Mouse (Mus musculus) neural tube, embryonic 10.5 days (tissue): Measurements from ENCODE around the gene Fhit.
"Not testable (repeated sequence)": the region's sequence is repeated elsewhere in the genome, so short reads cannot be mapped to it uniquely, and the experiment has no call there.

Experiments used
- DNase-seq: peaks from one replicate; pipeline ENCODE4 v3.0.0-alpha.2; 2017; ENCODE audit warnings: low spot score; ENCODE audit errors: extremely low spot score

Gene Fhit

DNA sequence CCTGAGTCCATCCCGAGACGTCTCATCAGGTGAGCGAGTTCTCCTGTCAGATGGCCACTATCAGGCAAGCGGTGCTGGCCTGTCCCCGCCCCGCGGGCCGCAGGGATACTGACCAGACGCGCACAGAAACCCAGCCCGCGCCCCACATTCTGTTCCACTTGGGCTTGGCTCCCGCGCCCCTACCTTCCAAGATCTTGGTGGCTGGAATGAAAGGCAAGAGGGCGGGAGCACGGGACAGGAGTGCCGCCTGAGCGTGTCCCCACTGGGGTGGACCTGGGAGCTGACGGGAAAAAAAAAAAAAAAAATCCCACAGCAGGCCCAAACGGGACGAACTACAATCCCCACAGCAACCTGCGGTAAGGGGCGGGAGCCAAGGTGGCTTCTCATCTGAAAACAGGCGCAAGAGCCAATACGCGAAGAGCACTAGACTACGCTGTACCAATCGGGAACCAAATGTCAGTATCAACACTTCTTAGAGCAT lies at the start of gene Fhit:
TSS of gene Fhit (minus strand) at position 285 of the 481 bp plus-strand sequence.
- DNase-seq, result peak; percentile 79

DNA sequence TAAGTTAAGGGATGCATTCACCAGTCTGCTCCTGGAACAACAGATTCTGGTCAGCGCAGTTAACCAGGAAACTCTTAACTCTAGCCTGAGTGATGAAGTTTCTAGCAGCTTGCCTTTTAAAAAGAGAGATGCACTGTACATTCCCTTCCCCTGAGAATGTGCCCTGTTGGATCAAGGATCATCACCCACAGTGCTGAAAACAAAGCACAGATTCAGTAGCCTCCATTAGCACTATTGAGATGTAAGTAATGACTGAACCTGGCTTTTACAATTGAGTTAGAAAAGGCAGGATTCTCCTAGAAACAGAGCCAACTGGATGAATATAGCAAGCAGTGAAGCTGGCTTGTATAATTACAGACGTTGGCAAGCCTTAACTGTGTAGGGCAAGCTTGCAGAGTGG lies 45.0 kb upstream of the Fhit start:
- DNase-seq, result no peak

- peak; percentile 65 for DNase-seq
These were observed 907 bp downstream of the Fhit start for GRCm38 (mm10) chr14:11160806-11161450.

- DNase-seq, result no peak
These were observed 2.2 kb downstream of the Fhit start for GRCm38 (mm10) chr14:11159641-11160040.

DNA sequence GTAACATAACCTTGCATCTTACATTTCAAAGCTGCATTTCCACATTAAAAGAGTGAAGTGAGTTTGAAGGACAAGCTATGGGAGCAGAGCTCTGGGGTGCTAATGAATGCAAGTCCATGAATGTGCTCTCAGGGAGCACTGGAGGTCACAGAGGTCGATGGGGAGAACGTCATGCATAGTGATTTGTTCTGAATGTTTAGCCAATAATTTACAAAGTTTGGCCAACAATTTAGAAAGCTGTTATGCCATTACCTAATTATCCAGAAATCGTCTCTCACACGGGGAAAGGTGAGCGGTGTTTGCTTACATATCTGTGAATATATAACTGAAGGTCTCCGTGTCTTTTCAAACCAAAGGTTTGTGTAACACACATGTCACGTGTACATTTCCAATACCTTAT lies 2.8 kb downstream of the Fhit start:
- DNase-seq, result no peak

GRCm38 (mm10) chr14:11157741-11158140 lies 4.1 kb downstream of the Fhit start:
- DNase-seq, result no peak

DNA sequence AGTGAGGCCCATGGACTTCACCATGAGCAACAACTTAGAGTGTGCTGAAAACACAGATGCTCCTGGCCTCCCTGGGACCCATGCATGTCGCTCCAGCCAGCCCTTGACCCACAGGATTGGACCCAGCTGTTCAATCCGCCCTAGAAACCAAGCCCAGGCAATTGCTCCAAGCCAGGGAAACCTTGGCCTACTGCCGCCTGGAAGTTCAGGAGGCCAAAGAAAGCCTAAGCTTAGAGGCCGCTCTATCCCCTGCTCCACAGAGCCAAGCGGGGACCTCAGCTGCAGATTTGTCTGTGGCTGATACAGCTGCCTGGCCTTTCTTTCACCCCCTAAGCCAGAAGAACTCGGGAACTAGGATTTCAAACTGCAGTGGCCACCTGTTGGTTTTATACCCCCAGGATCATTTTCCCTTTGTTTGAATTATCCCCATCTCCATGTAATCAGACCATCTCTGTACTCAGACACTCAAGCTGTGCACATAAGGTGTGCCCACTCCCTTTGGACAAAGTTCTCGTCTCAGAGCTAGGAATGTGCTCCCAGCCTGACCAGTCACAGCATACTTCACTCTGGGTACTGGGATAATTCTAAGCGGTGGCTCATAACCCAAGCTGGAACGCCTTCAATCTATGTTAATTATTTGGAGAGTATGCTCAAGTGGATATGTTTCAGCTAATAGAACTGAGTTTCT lies 10.1 kb downstream of the Fhit start:
- DNase-seq, result no peak

DNA sequence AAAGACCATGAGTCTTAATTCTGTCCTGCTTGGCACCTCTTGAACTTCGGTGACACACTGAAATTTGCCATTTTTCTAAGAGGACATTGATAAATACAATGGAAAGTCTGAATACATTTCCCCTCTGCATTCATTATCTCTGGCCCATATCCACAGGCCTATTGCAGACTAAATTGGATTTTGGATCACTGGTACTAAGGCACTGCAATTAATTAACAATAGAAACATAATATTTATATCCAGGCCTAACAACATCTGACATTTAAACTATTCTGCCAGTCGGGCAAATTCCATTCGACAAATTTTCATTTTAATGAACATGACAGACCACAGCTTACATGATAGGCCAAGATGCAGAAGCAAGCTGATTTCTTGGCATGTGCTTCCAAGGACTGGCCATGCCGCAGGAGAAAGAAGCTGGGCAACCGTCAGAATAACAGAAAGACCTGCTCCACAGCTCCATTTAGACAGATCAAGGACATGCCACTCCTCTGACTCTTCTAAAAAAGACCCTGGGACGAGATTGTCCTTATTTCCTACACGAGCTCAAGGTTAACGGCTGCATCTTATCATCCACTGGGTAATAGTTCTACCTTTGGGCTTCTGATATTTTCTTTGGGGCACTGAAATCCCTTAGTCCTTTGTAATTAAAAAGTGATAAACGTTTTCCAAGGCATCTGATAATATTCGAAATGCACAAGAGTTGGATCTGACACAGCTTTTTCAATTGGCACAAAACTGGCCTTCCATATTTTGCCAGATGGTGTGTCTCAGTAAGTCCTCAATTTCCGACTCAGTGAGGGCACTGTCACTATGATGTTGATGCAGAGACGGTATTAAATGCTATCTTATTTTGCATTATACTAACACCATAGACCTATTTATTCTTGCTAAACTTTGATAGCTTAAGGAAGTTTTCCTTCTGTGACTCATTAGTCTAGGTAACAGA lies 27.8 kb downstream of the Fhit start:
- no peak for DNase-seq

GRCm38 (mm10) chr14:11132637-11133474 lies 29.0 kb downstream of the Fhit start:
- no peak for DNase-seq

DNA sequence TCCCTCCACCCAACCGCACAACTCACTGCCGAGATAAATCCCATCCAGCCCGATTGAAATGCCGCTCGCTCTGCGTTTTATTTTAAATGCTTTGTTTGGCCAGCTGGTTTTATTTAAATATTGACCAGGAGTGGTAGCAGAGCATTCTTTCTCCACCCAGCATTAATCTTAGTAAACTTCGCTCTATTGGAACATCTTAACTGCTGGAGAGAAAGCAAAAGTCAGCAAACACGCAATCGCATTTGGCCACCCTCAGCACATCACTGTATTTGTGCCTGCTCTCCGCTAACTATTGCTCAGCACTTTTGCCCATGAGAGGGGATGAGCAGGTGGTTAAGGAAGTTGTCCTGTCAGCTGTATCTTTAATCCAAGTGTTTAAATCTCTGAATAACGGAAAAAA lies 36.7 kb downstream of the Fhit start:
- DNase-seq, result no peak

DNA sequence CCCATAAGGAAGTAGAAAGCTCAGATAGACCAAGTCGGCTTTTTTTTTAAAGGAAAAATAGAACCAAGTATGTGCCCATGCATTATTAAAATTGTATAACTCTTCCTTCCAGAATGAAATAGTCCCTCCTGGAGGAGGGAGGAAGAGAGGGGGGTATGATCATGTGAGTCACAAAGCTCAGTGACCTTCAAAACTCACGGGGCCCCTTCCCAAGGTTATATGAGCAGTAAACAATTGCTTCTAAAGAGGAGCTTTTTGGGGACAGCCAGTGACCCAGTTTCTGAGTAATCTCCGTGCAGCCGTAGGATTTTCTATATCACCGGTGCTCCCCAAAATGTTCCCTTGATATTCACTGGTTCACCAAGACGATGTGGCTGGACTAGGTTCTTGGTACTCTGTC lies 42.8 kb downstream of the Fhit start:
- DNase-seq, result no peak

DNA sequence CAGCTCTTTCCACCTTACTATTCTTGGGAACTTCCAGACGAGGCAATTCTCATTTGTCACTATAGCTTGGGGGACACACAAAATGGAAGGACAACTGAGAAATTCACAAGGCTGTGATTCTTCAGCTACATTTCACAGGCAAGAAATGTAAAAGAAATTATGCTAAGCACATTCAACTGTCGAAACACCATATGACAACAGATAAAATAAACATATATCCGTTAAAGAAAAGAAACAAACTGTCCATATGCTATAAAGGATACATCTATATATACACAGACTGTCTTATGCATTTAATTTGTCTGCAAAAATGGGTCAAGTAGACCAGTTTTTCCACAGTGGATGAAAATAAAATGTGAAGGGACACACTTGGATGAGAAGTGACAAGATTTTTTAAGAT lies 76.2 kb downstream of the Fhit start:
- DNase-seq, result no peak

GRCm38 (mm10) chr14:11083946-11084345 lies 77.9 kb downstream of the Fhit start:
- no peak for DNase-seq

GRCm38 (mm10) chr14:11083462-11083861 lies 78.4 kb downstream of the Fhit start:
- DNase-seq, result no peak

- no peak for DNase-seq
These were observed 98.2 kb downstream of the Fhit start for GRCm38 (mm10) chr14:11063594-11063993.

- DNase-seq, result no peak
These were observed 101.6 kb downstream of the Fhit start for GRCm38 (mm10) chr14:11060221-11060620.

DNA sequence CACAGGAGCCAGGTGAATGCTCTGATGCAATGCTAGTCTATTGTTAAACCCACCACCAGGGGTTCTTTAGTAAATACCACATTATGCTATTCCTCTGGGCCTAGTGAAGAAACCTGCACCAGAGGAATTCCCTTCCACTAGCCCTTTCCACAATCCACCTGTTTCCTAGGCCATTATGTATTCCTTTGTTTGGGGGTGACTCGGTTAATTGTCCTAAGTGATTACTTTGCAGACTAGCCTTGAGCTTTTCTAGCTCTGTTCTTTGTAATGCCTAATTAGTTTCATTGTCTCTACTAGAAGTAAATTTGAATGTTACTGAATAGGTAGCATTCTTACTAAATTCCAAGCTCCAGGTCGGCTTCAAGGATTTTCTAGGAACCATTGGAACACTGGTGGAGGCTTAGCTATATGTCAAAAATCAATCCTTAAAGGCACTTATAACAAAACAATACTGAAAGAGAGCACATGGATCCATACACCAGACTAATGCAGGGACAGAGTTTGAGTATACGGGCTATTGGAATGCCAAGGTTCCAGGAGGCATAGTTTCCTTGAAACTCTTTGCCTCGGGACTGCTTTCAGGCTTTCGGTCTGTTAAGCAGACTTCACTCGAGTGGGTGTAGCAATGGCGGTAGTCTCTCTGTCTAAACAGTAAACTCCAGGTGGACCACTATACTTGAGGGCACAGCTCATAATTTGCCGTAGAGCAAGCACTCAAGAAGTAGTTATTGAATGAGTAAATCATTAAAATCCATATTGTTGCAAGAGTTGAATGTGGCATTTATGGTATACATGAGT lies 122.1 kb downstream of the Fhit start:
- not testable (repeated sequence) for DNase-seq

GRCm38 (mm10) chr14:11021391-11021790 lies 140.4 kb downstream of the Fhit start:
- no peak for DNase-seq

GRCm38 (mm10) chr14:10978651-10979050 lies 183.2 kb downstream of the Fhit start:
- no peak for DNase-seq

DNA sequence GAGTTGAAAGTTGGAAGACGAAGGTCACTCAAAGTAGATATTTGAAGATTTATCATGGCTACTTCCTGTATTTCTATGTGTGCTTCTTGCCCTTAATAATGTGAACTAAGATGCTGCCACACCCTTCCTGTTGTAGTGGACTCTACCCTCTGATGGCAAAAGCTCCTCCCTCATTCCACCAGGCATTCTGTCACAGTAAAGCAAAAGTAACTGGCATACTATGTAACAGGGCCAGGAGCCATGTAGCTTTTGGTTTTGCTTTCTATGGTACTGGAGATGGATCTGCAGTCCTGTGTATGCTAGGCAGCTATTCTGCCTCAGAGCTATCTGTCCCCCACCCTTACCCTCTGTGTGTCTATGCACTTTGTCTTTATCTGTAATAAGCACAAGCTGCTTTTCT lies 220.2 kb downstream of the Fhit start:
- no peak for DNase-seq
